Mouse (Mus musculus) kidney, postnatal 4 days (tissue): ENCODE measurements around the gene Hivep2.

Experiments
- DNase-seq, 2 experiments: peaks; one replicate each; pipeline ENCODE4 v3.0.0; 2021; ENCODE audit warnings: mixed read lengths in 2 of 2

Gene Hivep2

DNA sequence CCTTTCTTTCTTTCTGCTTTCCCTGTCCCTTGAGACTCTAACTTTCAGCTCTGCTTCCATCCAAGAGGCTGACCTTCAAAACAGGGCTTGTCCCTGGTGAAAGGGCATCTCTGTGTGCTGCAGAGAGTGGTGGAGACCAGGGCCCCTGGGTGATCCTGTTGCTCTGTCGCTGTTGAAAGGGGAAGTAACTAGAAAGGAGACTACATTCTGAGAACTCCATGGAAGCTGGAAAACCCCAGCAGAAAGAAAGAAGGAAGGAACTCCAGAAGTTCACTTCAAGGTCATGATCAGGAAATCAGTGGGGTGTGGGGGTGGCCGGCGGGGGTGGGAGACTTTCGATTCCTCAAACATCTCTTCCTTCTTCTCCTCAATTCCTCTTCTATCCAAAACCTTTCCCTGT, 208.2 kb downstream of the Hivep2 start:
- no peak for DNase-seq

DNA sequence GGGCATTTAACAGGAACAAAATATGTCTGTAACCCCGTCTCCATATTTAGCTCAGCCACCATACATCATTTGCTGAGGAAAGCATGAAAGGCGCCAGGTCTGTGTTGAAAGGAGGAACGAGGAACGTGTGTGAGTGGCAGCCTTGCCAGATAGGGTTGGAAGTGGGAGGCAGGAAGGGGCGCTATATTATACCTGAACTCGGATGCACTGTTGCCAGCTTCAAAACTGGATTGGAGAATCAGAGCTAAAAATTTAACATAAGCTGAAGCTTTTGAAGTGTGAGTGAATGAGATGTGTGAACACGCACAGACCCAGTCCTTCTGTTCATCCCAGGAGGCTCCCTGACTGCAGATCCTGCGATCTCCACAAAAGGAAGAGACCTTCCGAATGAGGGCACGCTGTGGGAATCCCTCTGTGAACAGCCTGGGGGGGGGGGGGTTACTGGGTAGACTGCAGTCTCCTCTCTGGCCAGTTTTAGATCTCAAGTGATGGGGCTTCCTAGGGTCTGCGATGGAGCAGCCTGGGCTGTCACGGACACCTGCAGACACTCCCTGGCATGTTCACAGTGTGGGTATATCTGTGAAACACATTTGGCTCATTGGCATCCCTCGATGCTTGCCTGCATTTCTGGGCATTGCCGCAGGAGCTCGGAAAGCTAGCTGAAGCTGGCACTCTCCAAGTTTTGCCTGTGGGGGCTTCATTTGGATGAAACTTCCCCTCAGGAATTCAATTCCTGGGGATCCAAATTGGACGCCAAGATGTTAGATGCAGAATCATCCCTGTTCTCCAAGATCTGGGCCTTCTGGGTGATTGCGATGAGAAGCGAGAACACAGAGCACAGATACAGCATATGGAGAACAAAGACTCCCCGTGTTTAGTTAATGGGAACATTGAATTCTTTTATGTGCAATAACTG, 213.8 kb downstream of the Hivep2 start:
- no peak for DNase-seq

DNA sequence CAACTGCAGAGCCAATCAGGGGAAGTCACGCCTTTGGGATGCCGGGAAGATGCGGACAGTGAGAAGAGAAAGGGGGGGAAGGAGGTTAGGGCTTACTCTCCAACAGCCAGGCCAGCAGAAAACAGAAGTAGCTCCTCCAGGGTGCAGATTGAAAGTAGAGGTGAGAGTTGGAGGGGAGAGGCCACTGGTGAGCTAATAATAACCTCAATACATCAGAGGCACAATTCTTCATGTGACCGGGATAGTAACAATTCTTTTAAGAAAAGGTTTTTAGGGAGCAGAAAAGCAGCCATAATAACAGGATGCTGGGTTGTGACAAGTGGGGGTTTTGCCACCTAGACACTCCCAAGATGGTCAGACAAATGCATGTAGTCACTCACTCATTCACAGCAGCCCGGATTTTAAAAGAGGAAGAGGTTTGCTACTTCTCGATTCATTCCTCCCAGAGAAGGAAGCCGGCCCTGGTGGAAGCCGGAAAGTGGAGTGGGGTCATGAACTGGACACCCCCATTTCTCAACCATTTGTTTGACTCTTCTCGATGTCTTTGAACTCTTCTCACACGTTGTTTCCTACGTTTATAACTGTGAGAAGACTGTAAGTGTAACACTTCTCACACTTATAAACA, 220.6 kb downstream of the Hivep2 start:
- DNase-seq: no peak

DNA sequence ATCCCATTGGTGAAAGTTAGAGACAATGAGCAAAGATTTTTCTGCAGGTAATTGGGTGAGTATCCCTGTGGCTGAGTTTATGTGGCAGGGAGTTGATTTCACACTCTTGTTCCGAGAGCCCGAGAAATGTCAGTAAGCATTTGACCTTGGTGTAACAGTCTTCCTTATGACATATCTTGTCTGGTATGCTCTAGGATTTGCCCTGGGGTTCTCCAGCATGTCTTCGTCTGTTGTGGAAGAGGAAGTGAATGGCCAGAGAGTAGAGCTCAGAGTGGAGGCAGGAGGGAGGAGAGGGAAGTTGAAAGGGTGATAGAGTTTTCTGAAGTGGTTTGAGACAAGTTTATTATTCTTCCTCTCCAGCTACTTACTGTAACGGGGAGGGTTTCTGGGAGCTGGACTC, 223.2 kb downstream of the Hivep2 start:
- no peak for DNase-seq

DNA sequence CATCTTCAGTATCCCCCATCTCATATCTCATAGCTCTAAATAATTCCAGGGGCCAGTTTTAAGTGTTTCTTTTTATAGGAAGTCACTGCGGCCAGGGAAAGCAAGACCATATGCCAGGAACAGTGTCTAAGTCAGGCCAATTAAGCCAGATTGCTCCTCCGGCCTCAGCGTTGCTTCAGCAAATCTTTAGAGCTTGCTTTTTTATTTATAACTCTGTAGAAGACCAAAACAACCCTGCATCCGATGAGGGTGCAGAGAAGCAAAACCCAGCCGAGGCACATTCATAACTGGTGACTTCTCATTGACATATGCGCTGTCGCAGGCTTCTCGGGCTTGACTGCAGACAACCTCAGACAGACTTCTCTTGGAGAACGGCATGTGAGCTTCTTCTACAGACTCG, 225.3 kb downstream of the Hivep2 start:
- peak in 1 of 2 experiments; percentile 3 for DNase-seq

DNA sequence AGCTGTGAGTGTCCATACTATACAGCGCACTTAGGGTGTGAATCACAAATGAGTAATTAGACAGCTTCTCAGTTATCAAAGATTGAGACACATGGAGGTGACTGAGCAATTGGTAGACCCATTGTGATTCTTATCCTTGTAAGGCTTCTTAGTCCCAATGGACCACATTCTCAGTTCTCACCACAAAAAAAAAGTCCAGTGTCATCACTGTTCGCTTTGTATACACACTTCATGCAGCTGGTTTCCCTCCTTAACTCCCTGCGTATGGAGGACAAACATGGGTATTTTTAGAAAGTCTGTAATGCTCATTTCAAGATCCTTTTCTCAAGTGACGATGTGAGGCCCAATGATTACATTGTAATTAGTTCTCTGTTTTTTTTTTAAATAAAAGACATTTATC, 226.3 kb downstream of the Hivep2 start:
- DNase-seq: no peak

- no peak for DNase-seq
Observed at GRCm38 (mm10) chr10:14193702-14194101, 227.8 kb downstream of the Hivep2 start.

DNA sequence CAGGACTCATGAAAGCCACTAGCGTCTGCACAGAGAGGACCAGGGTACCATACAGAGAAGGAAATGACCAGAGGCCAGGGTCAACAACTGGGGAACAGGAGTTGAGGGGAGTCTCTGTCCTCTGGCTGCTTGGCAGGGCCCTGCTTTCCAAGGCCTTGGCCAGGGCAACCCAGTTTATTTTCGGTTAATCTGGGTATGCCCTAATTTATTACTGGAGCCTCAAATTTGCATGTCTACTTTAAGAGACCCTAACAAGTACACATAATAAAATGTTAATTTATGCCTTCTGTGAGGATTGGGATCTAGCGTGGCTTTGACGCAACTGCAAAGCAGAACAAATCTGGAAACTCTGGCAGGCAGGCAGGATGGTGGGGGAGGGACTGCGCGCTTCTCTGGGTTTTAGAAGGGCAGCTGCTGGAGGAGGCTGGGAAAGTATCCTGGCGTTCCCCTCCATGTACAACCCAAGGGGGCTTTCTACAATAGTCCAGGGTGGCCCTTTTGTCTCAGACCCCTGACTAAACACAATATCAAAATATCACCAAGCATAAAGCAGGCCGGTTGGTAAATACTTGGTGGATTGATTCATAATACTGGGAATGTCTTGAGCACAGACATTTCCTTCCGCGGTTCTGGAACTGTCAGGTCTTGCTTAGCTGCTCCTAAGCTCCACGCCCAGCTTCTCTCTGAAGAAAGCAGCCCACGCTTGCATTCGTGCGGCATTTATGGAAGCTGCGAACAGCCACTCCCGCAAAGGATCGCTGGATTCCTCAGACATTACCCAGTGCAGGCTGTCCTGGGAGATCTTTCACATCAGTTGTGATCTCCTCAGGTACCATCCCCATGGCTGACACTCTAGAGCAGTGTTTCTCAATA, 230.1 kb downstream of the Hivep2 start:
- peak; percentile 67 to 77 for DNase-seq

GRCm38 (mm10) chr10:14196785-14197184, 230.9 kb downstream of the Hivep2 start:
- DNase-seq: no peak

- no peak for DNase-seq
Observed at GRCm38 (mm10) chr10:14197261-14197660, 231.4 kb downstream of the Hivep2 start.

- no peak for DNase-seq
Observed at GRCm38 (mm10) chr10:14199332-14199731, 233.5 kb downstream of the Hivep2 start.

- peak; percentile 58 to 67 for DNase-seq
Observed at GRCm38 (mm10) chr10:14200310-14200709, 234.4 kb downstream of the Hivep2 start.
